Mouse (Mus musculus) midbrain, embryonic 15.5 days (tissue): ENCODE data around the gene Rhob. TPM values are rescaled to one million over a fixed set of nuclear protein-coding genes. Genes with fewer than 3 reads are reported as not detected.

Source experiments
- ATAC-seq: fragments of 200-750 bp; cut with Nextera tagmentation; replicated peaks from 2 replicates; pipeline ENCODE4 v1.8.0; 2017; ENCODE audit warnings: moderate TSS enrichment
- H3K27ac ChIP-seq: fragments of 300-500 bp; sonication (generic); 2 replicates; pipeline ENCODE4 v1.5.1; 2015; ENCODE audit warnings: mild to moderate bottlenecking, inconsistent platforms
- H3K27me3 ChIP-seq: fragments of 300-500 bp; sonication (generic); replicated peaks from 2 replicates; pipeline ENCODE4 v1.6.1; 2015; ENCODE audit warnings: inconsistent platforms
- H3K36me3 ChIP-seq: fragments of 300-500 bp; sonication (generic); replicated peaks from 2 replicates; pipeline ENCODE4 v1.6.1; 2015; ENCODE audit warnings: inconsistent platforms
- H3K4me1 ChIP-seq: fragments of 300-500 bp; sonication (generic); 2 replicates; pipeline ENCODE4 v1.6.1; 2015; ENCODE audit warnings: inconsistent platforms
- H3K4me2 ChIP-seq: fragments of 300-500 bp; sonication (generic); 2 replicates; pipeline ENCODE4 v1.6.1; 2015; ENCODE audit warnings: inconsistent platforms, mild to moderate bottlenecking, moderate library complexity
- H3K4me3 ChIP-seq: fragments of 300-500 bp; sonication (generic); 2 replicates; pipeline ENCODE4 v1.5.1; 2015; ENCODE audit warnings: mild to moderate bottlenecking, inconsistent platforms
- H3K9ac ChIP-seq: fragments of 300-500 bp; sonication (generic); 2 replicates; pipeline ENCODE4 v1.6.1; 2015; ENCODE audit warnings: mild to moderate bottlenecking, inconsistent platforms
- H3K9me3 ChIP-seq: fragments of 300-500 bp; sonication (generic); 2 replicates; pipeline ENCODE4 v1.6.1; 2016; ENCODE audit warnings: inconsistent platforms
- WGBS: fragments of 180-500 bp; shearing (Covaris S2); methylation state at CpG from one replicate; pipeline ENCODE4 v1.1.7; 2015; ENCODE audit warnings: mixed read lengths; 5-methylcytosine and 5-hydroxymethylcytosine counted together
- polyA plus RNA-seq: library from polyadenylated mRNA; unstranded; fragments of >200 nt; fragmentation: Nextera tagmentation; extraction: Ambion mirVana; gene quantifications from 2 replicates; pipeline ENCODE4 v1.2.1, GENCODE M21; 2015

Rhob gene
- polyA plus RNA-seq, 1 experiment from 2014 or later: 83.3 TPM

DNA sequence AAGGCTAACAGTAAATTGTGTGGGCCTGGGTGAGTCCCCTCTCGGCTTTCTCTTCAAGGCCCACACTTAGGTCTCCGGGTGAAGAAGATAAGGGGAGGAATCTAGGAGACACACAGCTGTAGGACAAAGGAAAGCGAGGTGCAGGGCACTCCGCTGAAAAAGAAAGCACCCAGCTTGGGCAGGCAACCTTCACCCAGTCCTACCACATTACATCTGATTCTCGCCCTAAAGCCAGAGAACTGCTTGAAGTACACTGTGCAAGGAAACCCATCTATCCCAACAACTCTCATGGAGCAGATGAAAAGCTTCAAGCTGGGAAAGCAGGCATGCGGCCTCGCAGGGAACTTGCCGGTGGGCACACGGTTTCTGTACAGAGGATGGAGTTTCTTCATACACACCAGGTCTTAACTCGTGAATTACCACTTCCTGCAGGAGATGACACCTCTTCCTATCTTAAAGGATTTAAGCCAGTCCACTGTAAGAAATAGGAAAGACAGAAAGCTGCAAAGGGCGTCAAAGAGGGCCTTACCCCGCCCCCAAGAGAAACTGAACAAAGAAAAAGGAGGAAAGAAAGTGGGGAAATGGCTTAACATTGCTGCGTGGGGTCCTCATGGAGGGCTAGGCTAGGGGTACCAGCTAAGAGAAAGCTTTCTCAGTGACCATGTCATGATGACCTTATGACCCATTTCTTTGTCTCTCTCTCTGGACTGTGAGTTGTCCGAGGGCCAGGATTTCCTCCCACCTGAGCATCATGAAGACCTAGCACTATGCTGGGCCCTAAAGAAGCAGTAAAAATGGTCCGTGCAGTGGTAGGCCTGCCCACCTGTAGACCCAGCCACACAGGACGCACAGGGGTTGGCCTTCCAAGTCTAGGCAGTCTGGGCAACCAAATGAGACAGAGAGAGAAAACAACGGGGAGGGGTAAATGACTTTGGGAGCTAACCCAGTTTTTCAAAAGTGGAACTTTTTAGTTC is 1.1 kb upstream of the Rhob start:
- no peaks in the 10 kb centered on the region for H3K27me3 ChIP-seq
- peak overlapping the region; percentile 84 for H3K4me3 ChIP-seq
- ATAC-seq: peak; percentile 3
- H3K27ac ChIP-seq: peak overlapping the region; percentile 100
- peaks cover 28% of the 10 kb centered on the region for H3K4me1 ChIP-seq
- WGBS: 39% methylated on average over 17 of the region's 17 CpGs
- peak overlapping the region; percentile 57 for H3K9ac ChIP-seq
- H3K9me3 ChIP-seq: no peaks in the 10 kb centered on the region
- H3K4me2 ChIP-seq: peak overlapping the region; percentile 58
- no peaks in the 10 kb centered on the region for H3K36me3 ChIP-seq

DNA sequence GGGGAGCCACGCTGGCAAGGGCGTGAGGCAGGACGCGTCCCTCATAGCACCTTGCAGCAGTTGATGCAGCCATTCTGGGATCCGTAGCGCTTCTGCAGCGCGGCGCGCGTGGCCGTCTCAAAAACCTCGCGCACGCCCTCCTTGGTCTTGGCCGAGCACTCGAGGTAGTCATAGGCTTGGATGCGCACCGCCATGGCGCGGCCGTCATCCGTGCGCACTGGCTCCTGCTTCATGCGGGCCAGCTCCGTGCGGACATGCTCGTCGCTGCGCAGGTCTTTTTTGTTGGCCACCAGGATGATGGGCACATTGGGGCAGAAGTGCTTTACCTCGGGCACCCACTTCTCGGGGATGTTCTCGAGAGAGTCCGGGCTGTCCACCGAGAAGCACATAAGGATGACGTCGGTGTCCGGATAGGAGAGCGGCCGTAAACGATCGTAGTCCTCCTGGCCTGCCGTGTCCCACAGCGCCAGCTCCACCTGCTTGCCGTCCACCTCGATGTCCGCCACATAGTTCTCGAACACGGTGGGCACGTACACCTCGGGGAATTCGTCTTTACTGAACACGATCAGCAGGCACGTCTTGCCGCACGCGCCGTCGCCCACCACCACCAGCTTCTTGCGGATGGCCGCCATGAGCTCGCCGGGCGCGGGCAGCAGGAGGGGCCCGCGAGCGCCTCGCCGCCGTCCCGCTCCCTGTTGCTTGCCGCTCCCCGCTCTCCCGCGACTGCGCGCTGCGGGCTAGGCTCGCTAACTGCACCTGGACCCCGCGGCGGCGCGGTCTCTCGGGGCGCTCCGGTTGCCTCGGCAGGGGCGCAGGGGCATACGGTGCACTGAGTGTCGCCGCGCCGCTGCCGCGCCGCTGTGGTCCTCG is 573 bp downstream of the Rhob start:
- peak overlapping the region; percentile 100 for H3K27ac ChIP-seq
- H3K4me2 ChIP-seq: peak overlapping the region; percentile 86
- peaks cover 31% of the 10 kb centered on the region for H3K4me1 ChIP-seq
- peak overlapping the region; percentile 84 for H3K4me3 ChIP-seq
- peak overlapping the region; percentile 99 for H3K9ac ChIP-seq
- no peaks in the 10 kb centered on the region for H3K9me3 ChIP-seq
- H3K36me3 ChIP-seq: no peaks in the 10 kb centered on the region
- H3K27me3 ChIP-seq: no peaks in the 10 kb centered on the region
- WGBS: under 1% methylated on average over 97 of the region's 99 CpGs
- peak; percentile 63 for ATAC-seq

GRCm38 (mm10) chr12:8498591-8499000 is 1.2 kb downstream of the Rhob start:
- H3K9me3 ChIP-seq: no peaks in the 10 kb centered on the region
- H3K4me2 ChIP-seq: peak overlapping the region; percentile 86
- peaks cover 31% of the 10 kb centered on the region for H3K4me1 ChIP-seq
- H3K27ac ChIP-seq: peak overlapping the region; percentile 100
- peak overlapping the region; percentile 99 for H3K9ac ChIP-seq
- no peak; the same call in 1 of the 2 replicates for ATAC-seq
- peak overlapping the region; percentile 84 for H3K4me3 ChIP-seq
- WGBS: under 1% methylated on average over 13 of the region's 13 CpGs
- no peaks in the 10 kb centered on the region for H3K36me3 ChIP-seq
- no peaks in the 10 kb centered on the region for H3K27me3 ChIP-seq

- ATAC-seq: no peak
- H3K9me3 ChIP-seq: no peaks in the 10 kb centered on the region
- peak overlapping the region; percentile 99 for H3K9ac ChIP-seq
- H3K4me1 ChIP-seq: peaks cover 31% of the 10 kb centered on the region
- H3K27ac ChIP-seq: peak overlapping the region; percentile 100
- peak overlapping the region; percentile 84 for H3K4me3 ChIP-seq
- H3K27me3 ChIP-seq: no peaks in the 10 kb centered on the region
- H3K36me3 ChIP-seq: no peaks in the 10 kb centered on the region
- peak overlapping the region; percentile 86 for H3K4me2 ChIP-seq
- WGBS: 2% methylated on average over 8 of the region's 8 CpGs
Measured at GRCm38 (mm10) chr12:8498148-8498571, 1.6 kb downstream of the Rhob start.

- no peaks in the 10 kb centered on the region for H3K9me3 ChIP-seq
- ATAC-seq: no peak
- H3K27ac ChIP-seq: no peak overlapping the region; the same call in 1 of the 2 replicates
- no peaks in the 10 kb centered on the region for H3K36me3 ChIP-seq
- H3K4me1 ChIP-seq: peaks cover 31% of the 10 kb centered on the region
- no peaks in the 10 kb centered on the region for H3K27me3 ChIP-seq
- H3K4me2 ChIP-seq: peak overlapping the region; percentile 86
- WGBS: 14% methylated on average over 2 of the region's 2 CpGs
- H3K4me3 ChIP-seq: peak overlapping the region; percentile 84
- peak overlapping the region; percentile 99; the same call in 1 of the 2 replicates for H3K9ac ChIP-seq
Measured at GRCm38 (mm10) chr12:8497314-8497706, 2.5 kb downstream of the Rhob start.

DNA sequence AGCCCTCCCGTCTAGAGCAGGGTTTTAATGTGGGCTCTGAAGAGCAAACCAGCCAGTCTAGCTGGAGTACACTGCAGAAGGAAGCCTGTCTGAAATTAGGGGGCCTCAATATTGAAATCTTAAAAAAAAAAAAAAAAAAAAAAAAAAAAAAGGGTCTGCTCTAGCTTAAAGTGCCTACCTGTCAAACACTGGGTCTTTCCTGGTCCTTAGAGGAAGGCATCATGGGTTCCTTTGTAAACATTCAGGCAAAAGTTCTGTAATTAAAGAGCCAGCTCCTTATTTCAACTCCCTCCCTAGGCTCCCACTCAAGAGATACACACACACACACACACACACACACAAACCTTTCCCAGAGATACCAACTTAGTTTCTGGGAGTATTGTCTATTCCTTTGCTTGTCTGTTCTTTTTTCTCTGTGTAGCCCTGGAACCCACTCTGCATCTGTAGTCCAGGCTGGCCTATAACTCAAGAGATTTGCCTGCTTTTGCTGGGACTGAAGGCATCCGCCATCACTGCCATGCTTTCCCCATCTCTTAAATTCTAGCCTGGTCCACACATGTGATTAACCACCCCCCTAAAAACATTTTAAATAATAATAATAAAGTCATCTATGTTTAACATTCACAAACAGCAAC is 3.0 kb downstream of the Rhob start:
- 48% methylated on average over 2 of the region's 2 CpGs for WGBS
- peak overlapping the region; percentile 43 for H3K27ac ChIP-seq
- peak overlapping the region; percentile 86 for H3K4me2 ChIP-seq
- no peak for ATAC-seq
- H3K9ac ChIP-seq: peak overlapping the region; percentile 99; the same call in 1 of the 2 replicates
- peaks cover 31% of the 10 kb centered on the region for H3K4me1 ChIP-seq
- H3K27me3 ChIP-seq: no peaks in the 10 kb centered on the region
- peak overlapping the region; percentile 84 for H3K4me3 ChIP-seq
- no peaks in the 10 kb centered on the region for H3K9me3 ChIP-seq
- H3K36me3 ChIP-seq: no peaks in the 10 kb centered on the region

DNA sequence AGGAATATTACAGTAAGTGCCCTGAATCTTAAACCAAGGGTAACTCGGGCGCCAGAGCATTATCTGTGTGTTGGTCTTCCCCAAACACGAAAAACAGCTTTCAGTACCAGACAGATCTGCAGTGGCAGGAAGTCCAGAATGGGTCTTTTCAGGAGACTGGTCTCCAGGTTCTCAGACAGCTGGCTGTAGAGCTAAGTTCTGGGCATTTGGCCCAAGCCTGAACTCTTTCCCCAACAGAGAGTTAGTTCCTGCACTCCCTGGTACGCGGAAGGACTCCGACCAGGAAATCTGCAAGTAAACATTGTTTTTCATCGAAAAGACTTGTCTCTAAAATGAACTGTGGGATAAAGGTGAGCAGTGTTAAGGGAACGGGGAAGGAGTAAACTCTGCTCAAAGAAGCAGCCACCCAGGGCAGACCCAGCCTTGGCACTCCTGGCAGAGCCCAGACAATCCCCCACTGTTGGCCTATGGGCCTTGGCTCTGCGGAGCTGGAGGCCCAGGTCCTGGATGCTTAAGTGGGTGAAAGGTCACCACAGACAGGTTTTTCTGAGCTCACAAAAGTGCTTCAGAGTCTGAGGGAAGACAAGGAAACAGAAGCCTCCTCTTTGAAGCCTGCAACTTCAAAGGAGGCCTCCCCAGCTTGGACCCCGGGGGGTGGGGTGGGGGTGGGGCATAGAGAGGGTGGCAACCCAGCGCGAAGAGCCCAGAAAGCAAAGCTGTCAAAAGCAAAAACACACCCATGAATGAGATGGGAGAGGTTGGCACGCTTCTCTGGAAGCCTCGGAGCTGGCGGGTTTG is 3.7 kb downstream of the Rhob start:
- H3K4me1 ChIP-seq: peaks cover 26% of the 10 kb centered on the region
- peak overlapping the region; percentile 86 for H3K4me2 ChIP-seq
- 28% methylated on average over 15 of the region's 15 CpGs for WGBS
- H3K9ac ChIP-seq: peak overlapping the region; percentile 25; the same call in 1 of the 2 replicates
- no peak for ATAC-seq
- H3K4me3 ChIP-seq: peak overlapping the region; percentile 84
- H3K27me3 ChIP-seq: no peaks in the 10 kb centered on the region
- peak overlapping the region; percentile 43 for H3K27ac ChIP-seq
- H3K9me3 ChIP-seq: no peaks in the 10 kb centered on the region
- H3K36me3 ChIP-seq: no peaks in the 10 kb centered on the region

DNA sequence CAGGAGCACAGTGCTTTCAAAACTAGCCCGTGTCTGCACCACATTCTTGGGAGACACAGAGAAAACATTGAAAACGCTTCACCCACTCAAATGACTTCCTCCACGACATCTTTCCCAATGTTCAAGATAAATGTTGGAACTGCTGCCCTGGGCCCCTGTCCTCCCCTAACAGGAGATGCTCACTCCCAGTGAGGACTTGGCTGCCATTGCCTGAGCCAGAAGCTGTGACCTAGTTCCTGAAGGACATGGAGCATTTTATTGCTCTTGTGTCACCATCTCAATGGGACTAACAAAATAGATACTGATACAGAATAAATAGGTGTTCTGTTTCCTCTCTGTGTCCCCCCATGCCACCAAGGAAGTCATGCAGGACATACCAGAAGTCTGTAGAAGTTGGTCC is 5.1 kb downstream of the Rhob start:
- no peaks in the 10 kb centered on the region for H3K36me3 ChIP-seq
- no peak overlapping the region for H3K4me2 ChIP-seq
- no peaks in the 10 kb centered on the region for H3K9me3 ChIP-seq
- no peak overlapping the region for H3K4me3 ChIP-seq
- H3K27ac ChIP-seq: no peak overlapping the region
- H3K27me3 ChIP-seq: no peaks in the 10 kb centered on the region
- H3K4me1 ChIP-seq: peaks cover 18% of the 10 kb centered on the region
- no peak for ATAC-seq
- whole genome bisulfite sequencing: 92% methylated on average over 3 of the region's 3 CpGs
- no peak overlapping the region for H3K9ac ChIP-seq

DNA sequence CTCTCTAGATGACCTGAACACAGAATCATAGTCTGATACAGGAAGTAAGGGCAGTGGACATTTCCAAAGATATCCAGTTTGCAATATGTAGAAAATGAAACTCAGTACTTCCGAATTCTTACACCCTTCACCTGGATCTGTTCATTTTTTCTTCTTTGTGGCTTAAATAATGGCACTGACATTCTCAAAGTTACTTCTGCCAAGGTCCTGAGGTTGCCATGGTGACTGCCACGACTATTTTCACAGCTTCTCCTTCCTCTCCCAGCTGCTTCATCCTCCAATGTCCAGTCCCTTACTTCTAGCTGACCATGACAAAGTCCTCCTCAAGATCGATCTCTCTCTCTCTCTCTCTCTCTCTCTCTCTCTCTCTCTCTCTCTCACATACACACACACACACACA is 6.4 kb downstream of the Rhob start:
- ATAC-seq: no peak
- Histone ChIP-seq H3K4me2 (no peak overlapping the region), H3K27ac (no peak overlapping the region), H3K27me3 (no peaks in the 10 kb centered on the region), H3K4me1 (peaks cover 25% of the 10 kb centered on the region), H3K9ac (no peak overlapping the region), H3K36me3 (no peaks in the 10 kb centered on the region), H3K4me3 (no peak overlapping the region), H3K9me3 (no peaks in the 10 kb centered on the region)
- 48% methylated on average over 3 of the region's 3 CpGs for WGBS

GRCm38 (mm10) chr12:8489098-8489497 is 10.7 kb downstream of the Rhob start:
- 35% methylated on average over 4 of the region's 4 CpGs for WGBS
- Histone ChIP-seq H3K4me2 (no peak overlapping the region), H3K36me3 (no peaks in the 10 kb centered on the region), H3K4me1 (peaks cover 9% of the 10 kb centered on the region), H3K4me3 (no peak overlapping the region), H3K9ac (no peak overlapping the region), H3K27ac (no peak overlapping the region), H3K27me3 (no peaks in the 10 kb centered on the region), H3K9me3 (no peaks in the 10 kb centered on the region)
- no peak for ATAC-seq

GRCm38 (mm10) chr12:8488652-8488980 is 11.2 kb downstream of the Rhob start:
- Histone ChIP-seq H3K4me2 (no peak overlapping the region), H3K9me3 (no peaks in the 10 kb centered on the region), H3K36me3 (no peaks in the 10 kb centered on the region), H3K27me3 (no peaks in the 10 kb centered on the region), H3K4me1 (peaks cover 9% of the 10 kb centered on the region), H3K27ac (no peak overlapping the region), H3K4me3 (no peak overlapping the region), H3K9ac (no peak overlapping the region)
- 88% methylated on average over 4 of the region's 4 CpGs for WGBS
- no peak for ATAC-seq
